Mouse (Mus musculus) thymus, postnatal 4 days (tissue): ENCODE measurements around the gene Hspa2.
A peak's percentile ranks its signal among the peaks of the same experiment; 100 is the strongest.

Experiments
- DNase-seq: peaks from one replicate; pipeline ENCODE4 v3.0.0; 2021

Gene Hspa2

DNA sequence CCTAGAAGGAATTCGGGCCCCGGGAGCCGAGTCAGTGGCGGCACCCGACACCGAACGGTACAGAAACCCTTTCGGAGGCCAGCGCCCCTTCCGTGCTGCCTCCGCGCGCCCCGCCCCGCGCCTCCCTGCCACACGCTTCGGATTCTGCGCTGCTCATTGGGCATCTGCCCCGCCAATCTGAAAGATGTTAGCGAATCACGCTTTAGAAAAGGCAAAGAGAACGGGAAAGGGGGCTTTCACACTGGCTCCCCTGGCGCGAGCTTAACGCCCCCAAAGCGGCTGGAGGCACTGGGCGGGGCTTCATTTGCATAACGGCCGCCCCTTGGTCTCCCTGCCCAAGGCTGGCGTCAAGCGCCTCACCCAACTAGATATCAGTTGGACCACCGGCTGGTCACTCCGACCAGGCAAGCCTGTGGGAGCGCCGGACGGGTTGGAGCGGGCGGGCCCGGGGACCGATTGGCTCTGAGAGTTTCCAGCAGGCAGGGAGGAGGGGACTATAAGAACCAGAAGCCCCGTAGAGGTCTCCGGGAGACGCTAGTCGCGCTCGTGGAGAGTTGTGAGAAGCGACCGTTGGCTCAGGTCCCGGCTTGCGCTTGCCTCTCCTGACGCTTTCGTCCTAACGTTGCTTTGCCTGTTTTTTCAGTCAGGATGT, at the start of gene Hspa2:
Hspa2 (plus strand) TSS at position 291 of the 652 bp plus-strand sequence.
- peak; percentile 99 for DNase-seq

DNA sequence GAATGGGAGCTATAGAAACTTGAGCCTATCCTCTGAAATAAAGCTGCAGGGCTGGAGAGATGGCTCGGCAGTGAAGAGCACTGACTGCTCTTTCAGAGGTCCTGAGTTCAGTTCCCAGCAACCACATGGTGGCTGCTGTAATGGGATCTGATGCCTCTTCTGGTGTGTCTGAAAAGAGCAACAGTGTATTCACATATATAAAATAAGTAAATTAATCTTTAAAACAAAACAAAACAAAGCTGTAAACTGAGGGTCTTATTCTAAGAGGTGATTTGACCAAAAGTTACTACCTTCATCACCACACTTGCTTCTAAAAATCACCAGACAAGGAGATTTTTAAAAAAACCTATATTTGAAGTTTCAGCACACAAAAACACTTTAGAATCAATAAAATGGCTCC, 43.1 kb upstream of the Hspa2 start:
- DNase-seq, result no peak

DNA sequence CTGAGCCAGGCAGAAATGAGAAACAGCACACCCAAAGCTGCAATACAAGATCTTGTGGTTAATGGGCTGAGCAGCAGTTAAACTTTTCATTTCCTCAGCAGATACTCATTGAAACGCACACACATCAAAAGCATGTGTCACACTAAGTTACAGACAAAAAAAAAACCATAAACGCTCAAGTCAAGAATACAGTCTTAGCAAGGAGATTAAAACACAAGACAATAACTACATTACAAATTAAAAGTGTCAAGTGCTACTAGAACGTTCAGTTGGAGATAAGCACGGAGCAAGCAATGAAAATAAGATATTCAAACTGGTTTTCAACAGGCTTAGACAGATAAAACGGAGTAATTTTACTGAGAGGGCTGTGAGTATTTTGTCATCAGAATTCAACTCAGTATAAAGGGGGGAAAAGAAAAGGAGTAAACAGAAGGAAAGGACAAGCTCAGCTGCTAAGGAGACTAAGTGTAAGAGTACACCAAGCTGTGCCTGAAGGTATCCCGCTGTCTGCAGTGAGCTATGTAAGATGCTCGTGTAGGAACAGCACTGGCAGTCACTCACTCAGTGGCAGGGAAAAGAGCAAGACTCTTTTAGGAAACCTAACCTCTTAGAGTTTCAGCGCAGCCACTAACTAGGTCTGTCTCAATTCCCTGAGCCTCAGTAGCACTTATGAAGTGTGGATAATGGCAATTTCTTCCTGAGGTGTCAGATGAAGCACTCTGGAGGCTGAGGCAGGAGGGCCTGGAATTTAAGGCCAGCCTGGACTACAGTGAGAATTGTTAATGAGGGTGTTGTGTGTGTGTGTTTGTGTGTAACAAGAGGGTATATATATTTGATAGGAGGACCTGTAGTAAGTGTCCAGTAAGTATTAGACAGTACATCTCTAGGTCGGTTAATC, 42.3 kb upstream of the Hspa2 start:
- DNase-seq, result peak; percentile 34

DNA sequence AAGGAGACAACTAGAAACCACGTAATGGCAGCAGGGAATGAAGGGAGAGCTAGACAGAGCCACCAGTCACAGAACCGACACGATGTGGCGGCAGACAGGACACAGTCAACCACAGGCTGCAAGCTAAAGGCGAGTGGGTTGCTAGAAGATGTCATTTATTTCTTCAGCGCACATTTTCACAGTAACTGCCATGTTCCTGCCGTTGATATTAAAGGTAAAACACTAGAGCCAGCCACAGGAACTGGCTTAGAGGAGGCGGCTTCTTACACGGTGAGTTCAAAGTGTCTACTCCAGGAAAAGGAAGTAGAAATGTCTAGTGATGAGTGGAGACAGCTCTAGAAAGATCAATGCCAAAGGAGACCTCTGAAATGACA, 41.7 kb upstream of the Hspa2 start:
- peak; percentile 43 for DNase-seq

DNA sequence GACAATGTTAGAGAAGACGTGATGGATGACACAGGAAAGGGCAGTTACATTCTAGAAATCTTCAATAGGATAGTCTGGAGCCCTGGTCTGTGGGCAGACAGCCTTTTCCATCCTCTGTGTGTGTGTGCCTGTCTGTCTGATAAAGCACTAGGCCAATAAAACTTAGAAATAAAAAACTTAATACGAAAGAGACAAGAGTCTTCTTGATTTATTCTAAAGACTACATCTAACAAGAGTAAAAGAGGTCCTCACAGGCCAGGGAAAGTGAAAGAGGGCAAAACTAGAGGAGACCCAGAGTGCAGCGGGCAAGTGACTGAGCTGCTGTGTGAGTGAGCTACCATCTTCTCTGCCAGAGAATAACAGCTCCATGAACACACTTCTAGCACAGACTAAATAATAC, 37.7 kb upstream of the Hspa2 start:
- no peak for DNase-seq

DNA sequence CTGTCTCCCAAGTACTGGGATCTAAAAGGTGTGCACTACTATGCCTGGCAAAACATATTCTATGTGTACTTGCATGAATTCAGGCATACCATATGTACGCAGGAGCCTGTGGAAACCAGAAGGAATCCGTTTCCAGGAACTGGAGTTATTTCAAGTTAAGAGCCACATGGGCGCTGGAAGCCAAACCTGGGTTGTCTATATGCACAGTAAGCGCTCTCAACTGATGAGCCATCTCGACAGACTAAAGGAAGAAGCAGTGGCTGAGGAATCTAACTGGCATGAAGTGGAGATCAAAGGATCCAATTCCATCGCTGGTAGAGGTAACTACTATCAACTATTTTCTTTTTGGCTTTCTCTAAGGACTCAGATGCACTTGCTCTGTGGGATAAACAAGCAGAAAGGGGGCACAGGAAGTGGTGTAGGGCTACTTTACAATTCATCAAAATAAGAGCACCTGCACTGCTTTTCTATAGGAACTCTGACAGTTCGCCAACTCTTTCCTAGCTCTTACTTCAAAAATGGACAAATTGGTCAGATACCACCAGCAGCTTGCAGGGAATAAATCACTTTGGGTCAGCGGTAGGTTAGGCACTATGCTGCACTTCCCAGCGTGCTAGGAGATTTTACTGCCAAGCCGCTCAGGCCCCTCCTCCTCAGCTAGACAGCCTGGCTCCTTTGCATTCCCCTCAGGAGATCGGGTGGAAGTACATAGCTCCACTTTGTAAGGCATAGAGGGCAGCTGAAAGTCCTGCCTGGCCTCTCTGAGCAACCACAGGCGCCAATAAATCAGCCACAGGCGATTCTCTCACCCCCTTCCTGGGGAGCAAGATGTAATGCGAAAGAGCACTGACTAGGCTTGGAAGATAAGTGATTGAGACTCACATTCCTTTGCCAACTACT, 36.6 kb upstream of the Hspa2 start:
- DNase-seq, result peak; percentile 58

DNA sequence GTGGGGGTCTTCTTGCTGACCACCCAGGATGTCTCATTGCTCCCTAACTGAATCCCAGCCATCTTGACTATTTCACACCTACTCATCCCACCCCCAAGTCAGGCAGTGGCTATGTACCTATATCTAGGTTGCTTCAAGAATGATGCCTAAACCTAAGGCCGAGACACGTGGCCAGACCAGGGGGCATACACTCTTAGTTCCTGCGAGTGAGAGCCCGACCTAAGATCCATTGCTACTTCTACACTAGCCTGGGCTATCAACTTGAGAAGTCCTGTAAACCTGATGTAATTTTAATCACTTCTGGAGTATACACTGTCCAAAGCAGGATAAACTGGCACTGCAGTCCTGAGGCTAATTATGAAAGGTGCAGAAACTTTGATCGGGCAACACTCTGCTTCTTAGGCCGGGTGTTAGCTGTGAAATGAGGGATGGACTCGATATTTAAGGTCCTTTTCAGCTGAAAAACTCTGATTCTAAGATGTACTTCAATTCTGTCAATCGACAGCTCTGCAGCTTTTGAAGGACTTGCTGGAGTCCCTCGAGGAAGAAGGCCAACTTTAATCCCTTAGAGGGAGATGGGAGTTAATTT, 35.7 kb upstream of the Hspa2 start:
- peak; percentile 44 for DNase-seq

DNA sequence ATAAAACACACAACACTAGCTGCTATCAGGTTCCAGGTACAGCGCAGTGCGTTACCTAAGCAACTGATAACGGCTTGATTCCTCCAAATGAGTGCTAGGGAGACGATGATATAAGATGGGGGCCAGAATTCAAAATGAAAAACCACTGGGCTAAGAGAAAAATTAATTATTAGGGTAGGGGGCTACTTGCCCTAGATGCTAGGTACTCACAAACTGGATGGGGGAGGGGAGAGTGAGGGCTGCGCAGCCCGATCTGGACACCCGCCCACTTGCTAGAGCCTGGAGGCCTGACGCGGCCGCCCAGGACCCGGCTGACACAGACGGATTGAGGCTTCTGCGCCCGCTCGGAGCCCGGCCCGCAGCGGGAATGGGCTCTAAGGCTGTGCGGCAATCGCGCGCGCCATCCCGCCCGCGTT, 35.2 kb upstream of the Hspa2 start:
- no peak for DNase-seq

DNA sequence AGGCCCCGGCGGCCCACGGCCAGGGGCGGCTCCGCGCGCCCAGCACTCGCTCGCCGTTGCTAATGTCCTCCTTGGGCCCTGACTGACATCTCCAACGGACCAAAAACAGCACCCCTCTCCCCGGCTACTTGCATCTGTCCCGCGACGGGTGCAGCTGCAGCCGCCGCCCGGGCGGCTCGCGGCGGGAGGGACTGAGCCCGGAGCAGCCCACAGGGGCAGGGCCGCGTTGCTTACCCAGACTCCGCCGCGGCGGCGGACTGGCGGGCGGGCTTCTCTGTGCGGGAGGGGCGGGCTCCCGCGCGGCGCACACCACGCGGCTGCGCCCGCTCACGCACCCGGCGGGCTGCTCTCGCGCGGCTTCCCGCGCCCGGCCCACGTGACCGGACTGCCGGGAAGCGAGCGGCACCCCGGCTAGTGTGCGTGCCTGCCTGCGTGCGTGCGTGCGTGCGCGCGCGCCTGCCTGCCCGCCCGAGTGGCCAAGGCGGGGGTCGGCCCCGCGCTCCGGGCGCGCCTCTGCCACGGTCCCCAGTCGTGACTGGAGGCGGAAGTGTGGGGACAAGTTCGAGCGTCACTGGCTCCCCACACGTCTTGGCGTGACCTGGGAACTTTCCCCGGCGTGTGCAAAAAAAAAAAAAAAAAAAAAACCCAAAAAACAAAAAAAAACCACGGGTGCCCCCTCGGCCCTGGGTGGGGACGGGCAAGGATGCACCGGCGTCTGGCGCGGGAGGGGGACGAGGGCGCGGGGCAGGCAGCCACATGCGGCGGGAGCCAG, 34.6 kb upstream of the Hspa2 start, which contains the start of gene Zbtb25:
Zbtb25 (minus strand) TSS at position 397 of the 772 bp plus-strand sequence.
- peak; percentile 82 for DNase-seq

DNA sequence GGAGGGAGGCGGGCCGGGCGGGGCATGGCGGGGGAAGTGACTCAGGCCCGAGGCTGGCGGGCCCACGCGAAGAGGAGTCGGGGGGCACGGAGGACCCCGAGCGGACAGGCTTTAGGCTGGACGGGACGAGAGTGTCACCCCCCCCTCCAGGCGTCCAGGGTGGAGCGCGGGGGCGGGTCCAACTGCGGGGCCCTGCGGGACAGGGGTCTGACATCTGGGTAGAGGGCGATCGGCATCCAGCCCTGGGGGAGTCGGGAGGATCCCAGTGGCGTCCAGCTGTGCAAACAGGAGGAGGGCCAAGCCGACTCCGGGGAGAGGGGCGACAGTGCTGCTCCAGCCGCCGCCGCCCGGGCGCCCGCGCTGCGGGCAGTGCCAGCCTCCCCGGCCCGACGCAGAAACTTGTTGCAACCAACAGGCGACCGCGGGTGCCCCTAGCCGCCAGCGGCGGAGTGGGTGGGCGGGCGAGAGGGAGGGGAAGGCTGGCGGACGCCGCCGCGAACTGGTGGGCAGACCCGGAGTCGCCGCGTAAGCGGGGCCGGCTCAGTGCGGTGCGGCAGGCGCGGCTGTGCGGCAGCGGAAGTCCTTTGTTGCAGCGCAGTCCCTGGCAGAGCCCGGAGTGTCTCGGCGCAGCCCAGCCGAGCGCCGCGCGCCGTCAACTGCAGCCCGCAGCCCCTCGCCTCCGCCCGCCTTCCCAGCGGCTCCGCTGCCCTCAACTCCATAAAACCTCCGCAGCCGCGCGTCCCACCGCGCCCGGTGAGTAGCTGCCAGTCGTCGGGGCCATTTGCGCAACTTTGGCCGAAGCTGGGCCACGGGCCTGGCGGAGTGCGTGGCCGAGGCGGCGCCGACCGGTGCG, 33.8 kb upstream of the Hspa2 start, which contains the start of gene Zbtb1:
Zbtb1 (plus strand) TSS at position 289 of the 853 bp plus-strand sequence.
- peak; percentile 86 for DNase-seq

DNA sequence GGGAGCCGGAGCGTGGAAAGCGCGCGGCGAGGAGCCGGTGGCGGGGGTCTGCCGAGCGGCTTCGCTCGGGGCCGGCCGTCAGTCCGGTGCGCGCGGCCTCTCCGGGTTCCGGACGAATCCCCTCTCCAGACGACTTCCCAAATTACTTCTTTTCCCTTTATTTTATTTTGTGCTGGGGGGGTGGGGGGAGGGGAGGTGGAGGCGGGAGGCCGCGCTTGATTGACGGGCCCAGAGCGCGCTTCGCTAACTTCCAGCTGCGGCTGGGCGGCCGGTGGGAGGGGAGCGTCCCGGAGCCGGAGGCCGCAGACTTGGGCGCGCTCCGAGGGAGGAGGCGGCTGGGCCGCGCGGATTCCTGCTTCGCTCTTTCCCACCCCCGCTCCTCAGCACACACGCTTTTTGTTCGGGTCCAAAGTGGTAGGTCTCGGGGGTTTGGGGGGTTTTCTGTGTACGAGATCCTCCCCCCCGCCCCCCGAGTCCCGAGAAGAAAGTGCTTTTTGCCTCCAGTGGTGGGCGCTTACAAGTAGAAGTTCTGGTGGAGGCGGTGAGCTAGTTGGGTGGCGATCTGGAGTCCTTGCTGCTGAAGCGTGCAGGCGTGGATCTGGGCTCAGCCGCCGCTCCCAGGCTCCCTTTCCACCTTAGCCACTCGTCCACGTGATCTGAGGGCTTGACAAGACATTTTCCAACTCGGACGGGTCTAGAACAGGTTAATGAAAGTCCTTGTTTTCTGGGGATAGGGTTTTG, 33.0 kb upstream of the Hspa2 start:
- peak; percentile 86 for DNase-seq

DNA sequence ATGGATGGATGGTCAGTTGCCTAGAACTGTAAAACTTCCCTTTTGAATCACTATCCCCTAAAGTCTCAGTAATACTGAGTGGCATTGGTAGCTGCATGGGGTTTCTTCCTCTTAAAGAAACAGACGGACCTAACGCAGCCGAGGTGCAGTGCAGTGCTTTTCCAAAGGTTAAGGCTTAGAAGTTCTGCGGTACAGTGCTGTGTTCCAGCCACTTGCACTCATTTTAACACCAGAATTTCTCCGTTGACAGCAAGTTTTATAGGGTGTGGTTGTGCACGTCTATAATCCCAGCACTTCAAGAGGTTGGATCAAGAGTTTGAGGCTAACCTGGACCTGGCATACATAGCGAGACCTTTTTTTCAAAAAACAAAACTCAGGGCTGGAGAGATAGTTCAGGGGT, 31.9 kb upstream of the Hspa2 start:
- no peak for DNase-seq

DNA sequence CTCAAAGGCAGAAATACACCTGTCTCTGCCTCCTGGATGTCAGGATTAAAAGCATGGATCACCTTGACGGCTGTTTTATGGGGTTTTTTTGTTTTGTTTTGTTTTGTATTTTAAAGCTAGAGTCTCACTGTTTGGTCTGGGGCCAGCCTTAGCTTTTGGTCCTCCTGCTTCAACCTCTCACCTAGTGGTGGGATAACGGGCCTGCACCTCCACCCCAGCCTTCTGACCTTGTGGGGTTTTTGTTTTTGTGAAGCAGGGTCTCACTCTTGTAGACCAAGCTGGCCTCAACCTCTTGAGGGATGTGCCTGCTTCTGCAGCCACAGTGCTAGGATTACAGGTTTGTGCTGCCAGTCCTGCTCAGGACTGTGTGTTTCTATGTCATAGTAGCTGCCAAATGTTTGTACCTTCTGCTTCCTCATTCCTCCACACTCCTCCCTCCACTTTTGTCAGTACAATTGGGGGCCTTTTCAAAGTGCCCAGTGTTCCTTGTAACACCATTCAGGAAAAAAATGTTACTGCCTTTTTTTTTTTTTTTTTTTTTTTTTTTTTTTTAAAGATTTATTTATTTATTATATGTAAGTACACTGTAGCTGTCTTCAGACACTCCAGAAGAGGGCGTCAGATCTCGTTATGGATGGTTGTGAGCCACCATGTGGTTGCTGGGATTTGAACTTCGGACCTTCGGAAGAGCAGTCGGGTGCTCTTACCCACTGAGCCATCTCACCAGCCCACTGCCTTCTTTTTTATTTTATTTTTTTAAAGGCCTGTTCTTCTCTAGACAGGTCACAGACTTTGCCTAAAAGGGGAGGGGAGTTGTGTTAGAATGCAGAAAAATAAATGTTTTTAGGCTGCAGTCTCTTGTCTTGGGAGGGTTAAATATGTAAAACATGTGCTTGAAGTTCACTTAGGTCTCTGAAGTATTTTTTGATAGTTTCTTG, 30.8 kb upstream of the Hspa2 start:
- peak; percentile 75 for DNase-seq

DNA sequence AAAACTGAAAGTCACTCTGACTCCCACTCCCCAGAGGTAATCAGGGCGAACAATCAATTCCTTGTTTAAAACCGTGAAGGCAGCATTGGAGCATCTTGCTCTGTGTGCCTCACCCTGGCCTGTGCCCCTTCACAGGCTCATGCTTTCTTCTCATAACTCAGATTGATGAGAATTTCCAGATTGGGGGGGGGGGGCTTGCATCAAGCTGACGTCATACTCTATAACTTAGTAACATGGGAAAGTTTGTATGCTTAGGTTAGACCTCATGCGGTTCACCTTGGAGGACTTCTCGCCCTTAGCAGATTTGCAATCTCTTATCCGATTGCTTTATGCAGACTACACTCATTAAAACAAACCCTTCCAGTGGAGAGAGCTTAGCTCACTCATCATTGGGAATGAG, 30.0 kb upstream of the Hspa2 start:
- DNase-seq, result no peak

DNA sequence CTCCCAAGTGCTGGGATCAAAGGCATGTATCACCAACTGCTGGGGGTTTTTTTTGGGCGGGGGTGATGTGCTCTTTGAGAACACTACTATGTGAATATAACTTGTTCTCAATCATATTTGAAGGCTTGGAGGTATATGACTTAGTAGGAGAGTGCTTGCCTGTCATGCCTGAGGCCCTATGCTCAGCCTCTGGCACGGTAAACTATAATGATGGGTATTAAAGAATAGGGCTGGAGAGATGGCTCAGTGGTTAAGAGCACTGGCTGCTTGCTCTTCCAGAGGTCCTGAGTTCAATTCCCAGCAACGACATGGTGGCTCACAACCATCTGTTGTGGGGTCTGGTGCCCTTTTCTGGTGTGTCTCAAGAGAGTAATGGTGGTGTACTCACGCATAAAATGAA, 29.1 kb upstream of the Hspa2 start:
- no peak for DNase-seq

DNA sequence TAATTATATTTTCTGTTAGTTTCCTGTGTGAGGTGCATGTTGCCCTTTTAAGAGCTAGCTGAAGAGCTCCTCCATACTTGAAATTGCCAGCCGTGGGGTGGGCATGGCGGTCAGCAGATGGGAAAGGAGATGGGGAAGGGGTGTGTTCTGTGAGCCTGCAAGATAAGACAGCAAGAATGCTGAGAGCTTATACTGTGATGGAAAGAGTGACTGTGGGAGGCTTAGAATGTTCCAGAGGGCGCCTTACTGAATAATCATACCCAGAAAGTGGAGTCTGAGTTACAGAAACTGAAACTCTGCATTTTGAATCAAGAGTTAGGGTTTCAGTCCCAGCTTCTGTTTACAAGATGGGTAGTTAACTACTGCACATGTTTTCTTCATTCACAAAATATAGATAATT, 28.5 kb upstream of the Hspa2 start:
- no peak for DNase-seq

DNA sequence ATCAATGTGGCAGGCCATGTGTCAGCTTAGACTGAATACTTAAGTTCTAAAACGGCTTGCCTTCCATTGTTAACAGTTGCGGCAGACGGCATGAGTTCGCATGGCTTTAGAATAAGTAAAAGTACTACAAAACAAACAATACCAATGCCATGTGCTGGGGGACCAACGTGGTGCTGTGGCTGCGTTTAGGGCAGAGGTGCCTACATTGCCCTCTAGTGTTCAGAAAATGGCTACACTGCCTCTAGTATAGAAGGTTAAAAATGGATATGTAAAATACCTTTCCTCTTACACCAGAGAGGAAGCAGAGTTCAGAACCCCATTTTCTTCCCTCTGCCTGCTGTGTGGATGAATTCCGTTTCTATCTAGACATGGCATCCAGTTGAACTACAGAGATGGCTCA, 27.3 kb upstream of the Hspa2 start:
- peak; percentile 61 for DNase-seq

DNA sequence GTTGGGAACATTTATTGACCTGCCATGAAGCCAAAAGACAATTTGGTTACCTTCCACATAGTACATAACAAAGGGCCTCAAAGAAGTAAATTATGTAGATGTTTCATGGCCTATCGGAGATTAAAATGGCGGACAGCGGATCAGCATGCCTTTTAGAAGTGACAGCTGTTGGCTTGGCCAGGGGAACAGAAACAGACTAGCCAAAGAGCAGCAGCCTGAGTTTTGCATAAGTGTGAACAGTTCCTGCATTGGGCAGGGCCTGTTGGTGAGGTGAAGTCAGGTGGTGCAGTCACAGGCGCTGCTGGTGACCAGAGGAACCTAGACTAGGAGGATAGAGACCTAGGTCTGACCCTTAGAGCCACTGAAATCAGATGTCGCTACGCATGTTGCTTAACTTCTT, 26.9 kb upstream of the Hspa2 start:
- no peak for DNase-seq

DNA sequence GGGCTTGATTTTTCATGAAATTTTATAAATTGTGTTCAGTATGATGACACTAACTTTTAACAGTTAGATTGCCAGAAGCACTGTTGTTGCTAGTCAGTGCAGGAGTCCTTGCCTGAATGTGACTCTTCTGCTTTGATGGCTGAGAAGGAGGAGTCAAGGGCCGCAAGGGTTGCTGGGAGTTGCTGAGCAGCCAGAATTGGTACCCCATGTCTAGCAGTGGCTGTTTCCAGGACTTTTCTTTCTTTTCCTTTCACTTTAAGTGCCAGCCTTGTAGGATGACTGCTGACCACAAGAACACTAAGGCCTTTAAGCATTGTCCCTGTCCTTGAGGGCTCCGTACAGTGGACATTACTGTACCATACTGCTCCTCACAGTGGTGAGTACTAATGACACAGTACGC, 26.2 kb upstream of the Hspa2 start:
- no peak for DNase-seq
